Mouse (Mus musculus): ENCODE results near the gene Nkain4. TPM values are rescaled to one million over a fixed set of nuclear protein-coding genes. Genes with fewer than 3 reads are reported as not detected.
A peak's percentile ranks its signal among the peaks of the same experiment; 100 is the strongest.

The Nkain4 gene
- total RNA-seq, 2 experiments from 2014 or later, result 56.1 to 56.9 TPM

- peak in 1 of 2 experiments; percentile 48 for DNase-seq (ENCODE audit: low spot score in 2 of 2)
Measured at GRCm38 (mm10) chr2:180895321-180895720, 59.2 kb downstream of the Nkain4 start.

GRCm38 (mm10) chr2:180894734-180895133 is 59.8 kb downstream of the Nkain4 start:
- DNase-seq (ENCODE audit: low spot score in 2 of 2), result peak; percentile 89 to 93

- DNase-seq (ENCODE audit: low spot score in 2 of 2), result peak; percentile 23 to 50
Measured at GRCm38 (mm10) chr2:180894029-180894623, 60.4 kb downstream of the Nkain4 start.

DNA sequence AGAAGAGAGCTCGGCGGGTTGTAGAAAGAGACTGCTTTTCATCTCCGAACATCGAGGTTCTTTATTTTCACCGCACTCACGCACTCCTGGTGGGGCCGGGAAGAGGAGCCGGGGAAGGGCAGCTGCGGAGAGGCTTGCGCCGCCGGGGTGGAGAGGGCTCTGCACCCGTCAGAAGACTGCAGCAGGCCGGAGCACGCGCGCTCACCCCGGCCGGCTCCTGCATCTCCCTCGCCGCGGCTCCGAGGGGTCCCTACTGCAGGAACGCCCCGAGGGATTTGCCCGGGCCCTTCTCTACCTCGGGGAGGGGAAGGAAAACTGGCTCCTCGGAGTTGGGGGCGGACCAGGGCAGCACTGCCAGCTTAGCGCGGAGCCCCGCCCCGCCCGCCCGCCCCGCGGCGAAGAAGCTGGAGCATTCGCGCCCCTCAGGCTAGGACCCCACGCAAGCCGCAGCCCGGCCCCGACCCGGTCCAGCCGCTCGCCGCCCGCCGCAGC is 60.9 kb downstream of the Nkain4 start:
- peak; percentile 53 to 59 for DNase-seq (ENCODE audit: low spot score in 2 of 2)

DNA sequence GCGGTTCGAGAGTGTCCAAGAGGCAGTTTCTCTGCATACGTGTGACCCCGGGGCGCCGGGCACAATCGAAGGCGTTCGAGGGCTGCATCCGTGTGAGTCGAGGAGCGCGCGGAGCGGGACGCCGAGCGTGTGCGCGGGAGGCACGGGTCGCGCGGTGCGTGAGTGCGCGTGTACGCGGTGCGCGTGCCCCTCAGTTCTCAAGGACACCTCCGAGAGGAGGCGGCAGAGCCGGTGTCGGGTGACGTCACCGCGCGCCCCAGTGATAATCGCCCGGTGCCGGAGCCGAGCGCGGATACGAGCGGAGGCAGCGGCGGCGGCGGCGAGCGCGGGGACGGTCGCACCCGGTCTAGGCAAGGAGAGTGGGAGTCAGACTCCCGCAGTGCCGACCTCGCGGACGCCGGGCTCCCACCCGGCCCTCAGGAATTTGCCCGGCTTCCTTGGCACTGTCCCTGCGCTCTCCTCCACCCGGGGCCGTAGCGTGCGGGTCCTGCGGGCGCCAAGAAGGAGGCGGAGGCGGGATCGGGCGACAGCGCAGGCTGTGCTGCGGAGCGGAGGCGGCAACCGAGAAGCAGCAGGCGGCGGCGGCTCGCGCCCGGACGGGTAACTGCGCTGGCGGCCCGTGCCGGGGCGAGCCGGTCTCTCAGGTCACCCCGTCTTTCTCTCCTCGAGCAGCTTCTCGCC is 61.5 kb downstream of the Nkain4 start:
- DNase-seq (ENCODE audit: low spot score in 2 of 2), result peak; percentile 89 to 90

- no peak for DNase-seq (ENCODE audit: low spot score in 2 of 2)
Measured at GRCm38 (mm10) chr2:180891835-180892323, 62.6 kb downstream of the Nkain4 start.

DNA sequence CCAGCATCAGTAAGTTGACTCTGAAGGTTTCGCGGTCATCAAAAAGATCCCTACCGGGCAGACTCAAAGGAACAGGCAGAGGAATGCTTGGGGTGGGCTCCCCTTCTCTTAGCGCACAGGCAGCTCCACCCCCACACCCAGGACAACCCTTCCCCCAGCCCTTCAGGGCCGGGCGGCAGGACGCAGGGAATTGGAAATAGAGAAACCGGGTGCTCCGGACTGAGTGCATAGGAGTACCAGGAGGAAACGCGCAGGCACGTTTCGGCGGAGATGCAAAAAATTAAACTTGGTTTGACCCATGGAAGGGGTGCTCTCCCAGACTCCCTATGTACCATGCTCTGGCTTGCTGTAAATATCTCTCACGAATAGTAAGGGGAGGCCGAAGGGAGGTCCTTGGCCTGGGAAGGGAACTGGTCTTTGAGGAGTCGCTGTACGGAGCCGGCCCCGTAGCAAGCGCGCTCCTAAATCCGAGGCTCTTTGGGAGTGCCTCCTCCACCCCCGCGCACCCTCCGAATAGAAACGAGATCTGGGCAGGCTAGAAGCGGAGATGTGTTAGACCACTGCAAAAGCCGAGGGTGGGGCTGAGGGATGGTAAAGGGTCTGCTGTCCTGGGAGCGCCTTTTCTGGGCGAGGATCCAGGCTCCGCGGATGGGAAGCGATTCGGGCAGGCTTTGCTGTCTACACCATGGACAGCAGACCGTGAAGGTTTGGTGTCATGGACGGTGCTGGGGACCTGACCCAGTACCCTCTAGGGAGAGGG is 63.2 kb downstream of the Nkain4 start:
- DNase-seq (ENCODE audit: low spot score in 2 of 2), result peak; percentile 52 to 61

DNA sequence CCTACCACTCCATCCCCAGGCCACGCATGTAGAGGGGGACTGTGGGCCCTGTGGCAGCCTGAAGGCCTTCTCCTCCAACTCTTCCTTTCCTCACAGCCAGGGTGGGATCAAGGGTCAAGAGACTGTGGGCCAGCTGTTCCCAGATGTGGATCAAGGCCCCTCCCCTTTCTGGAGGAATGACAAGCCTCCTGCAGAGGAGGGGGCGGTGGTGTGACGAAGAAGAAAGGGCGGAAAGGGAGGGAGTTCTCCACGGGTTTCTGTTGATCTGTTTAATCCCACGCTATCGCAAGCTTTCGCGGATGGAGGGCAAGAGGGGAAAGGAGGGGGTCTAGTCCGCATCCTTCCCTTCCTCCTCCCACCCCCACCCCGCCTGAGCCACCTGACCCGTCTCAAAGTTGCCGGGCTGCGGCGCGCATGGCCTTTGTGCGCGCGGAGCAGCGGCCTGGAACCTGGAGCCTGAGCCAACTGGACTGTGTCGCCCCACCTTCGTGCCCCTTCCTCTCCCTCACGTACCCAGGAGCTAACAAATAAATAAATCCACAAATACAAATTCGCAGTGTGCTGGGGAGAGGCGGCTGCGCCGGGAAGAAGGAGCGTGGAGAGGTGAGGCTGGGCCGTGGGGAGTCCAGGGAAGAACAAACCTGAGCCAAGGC is 64.0 kb downstream of the Nkain4 start:
- no peak for DNase-seq (ENCODE audit: low spot score in 2 of 2)

DNA sequence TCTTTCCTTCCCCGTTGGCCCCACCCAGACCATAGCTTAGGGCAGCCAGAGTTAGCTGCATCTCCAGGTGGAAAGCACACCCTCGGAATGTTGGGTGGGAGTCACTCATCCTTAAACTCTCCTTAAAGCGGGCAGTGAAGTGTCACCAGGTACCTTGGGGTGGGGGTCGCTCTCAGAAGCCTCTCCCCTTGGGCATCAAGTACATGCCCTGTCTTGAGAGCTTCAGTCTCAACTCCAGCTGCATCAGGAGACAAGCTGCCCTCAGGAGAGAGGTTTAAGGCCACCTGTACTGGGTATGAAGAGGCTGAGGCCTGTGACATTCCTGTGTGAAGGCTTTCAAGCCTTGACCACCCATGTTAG is 64.6 kb downstream of the Nkain4 start:
- DNase-seq (ENCODE audit: low spot score in 2 of 2), result no peak

DNA sequence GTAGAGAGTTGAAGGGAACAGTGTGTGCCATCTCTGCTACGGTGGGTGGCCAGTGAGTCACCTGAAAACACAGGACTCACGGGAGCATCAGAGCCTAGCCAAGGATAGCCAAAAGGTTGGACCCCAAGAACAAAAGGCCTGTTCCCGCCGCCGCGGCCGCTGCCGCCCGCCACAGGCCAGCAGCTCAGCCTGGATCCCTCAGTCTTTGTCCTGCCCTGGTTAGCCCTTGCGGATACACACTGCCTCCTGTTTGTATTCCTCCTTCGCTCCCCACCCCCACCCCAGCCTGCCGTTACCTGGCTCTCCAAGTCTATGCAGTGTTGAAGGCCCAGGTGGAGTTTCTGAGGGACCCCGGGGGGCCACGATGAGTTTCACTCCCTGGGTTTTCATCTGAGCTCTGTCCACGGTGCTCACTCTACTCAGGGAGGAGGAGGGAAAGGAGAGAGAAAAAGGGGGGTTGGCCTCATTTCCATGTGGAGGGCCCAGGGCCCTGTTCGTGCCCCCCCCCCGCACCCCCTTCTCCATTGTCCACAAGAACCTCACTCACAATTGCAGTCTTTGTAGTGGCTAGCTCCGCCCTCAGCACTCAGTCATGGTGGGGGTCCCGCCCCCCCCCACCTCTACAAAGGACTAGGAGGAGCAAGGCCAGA is 65.1 kb downstream of the Nkain4 start:
- DNase-seq (ENCODE audit: low spot score in 2 of 2), result no peak

DNA sequence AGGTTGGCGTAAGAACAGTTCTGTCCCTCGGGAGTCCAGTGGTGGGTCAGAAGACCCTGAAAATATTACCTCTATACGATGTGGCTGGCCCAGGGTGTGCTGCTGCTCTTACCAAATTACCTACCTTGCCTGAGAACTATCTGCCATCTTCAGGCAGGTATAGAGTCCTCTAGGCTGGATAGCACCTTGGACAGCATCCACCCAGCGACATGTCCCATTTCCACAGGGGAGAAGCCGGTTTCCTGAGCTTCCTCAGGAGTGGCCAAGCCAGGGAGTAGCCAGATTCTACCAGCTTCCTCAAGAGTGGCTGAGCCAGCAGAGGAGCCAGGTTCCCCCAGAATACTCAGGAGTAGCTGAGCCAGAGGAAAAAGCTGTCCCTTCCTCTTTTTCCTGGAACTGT is 69.2 kb downstream of the Nkain4 start:
- DNase-seq (ENCODE audit: low spot score in 2 of 2), result no peak

Small RNA genes within 50 kb of the gene (microRNA-seq; reads per million reads assigned to microRNA genes)
- gene Mir124a-3, result 0 to 3.1 reads per million in 2 experiments

Other genes starting within 250 kb of the Nkain4 start
- gene Dido1, start 244.7 kb downstream of the Nkain4 start, total RNA-seq (2021), result 10 to 100 TPM; 54.2 to 56.9 TPM
- gene Gid8, start 244.6 kb downstream of the Nkain4 start, total RNA-seq (2021), result 10 to 100 TPM; 60.5 to 62.0 TPM
- under 1 TPM; 0.28 to 0.67 TPM for gene Slc17a9, start 229.4 kb downstream of the Nkain4 start, total RNA-seq (2021)
- under 1 TPM; 0.14 to 0.25 TPM for gene Bhlhe23, start 177.8 kb downstream of the Nkain4 start, total RNA-seq (2021)
- 10 to 100 TPM; 63.5 to 65.7 TPM for gene Ythdf1, start 33.8 kb downstream of the Nkain4 start, total RNA-seq (2021)
- not detected for gene Birc7, start 25.7 kb downstream of the Nkain4 start, total RNA-seq (2021)
- gene Arfgap1, start 12.5 kb upstream of the Nkain4 start, total RNA-seq (2021), result 100 to 1,000 TPM; 126 to 127 TPM
- gene Col20a1, start 31.8 kb upstream of the Nkain4 start, total RNA-seq (2021), result 1 to 10 TPM; 1.5 to 2.6 TPM
- gene Chrna4, start 88.8 kb upstream of the Nkain4 start, total RNA-seq (2021), result 10 to 100 TPM; 17.9 to 29.9 TPM
- gene Kcnq2, start 180.6 kb upstream of the Nkain4 start, total RNA-seq (2021), result 100 to 1,000 TPM; 228 to 235 TPM
- 100 to 1,000 TPM; 904 to 919 TPM for gene Eef1a2, start 202.3 kb upstream of the Nkain4 start, total RNA-seq (2021)
- gene Ppdpf, start 232.5 kb upstream of the Nkain4 start, total RNA-seq (2021), result 100 to 1,000 TPM; 118 to 135 TPM
- not detected for gene Ptk6, start 248.1 kb upstream of the Nkain4 start, total RNA-seq (2021)